In the genomic region with DNA sequence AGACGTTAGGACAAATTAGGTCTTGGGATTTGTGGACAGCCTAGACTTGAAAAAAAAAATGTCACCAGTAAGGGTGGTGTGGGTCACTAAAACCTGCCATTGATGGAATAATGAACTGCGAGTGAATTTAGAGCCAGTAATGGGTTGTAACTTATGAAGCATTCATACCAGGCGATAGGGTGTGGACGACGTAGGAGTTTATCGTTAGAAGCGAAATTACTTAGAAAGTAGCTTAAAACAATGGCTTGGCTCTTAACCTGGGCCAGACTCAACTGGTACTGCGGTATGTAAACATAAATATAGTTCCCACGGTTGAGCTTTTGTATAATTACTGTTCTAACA, we compare ENCODE assay signal across 8 mouse cellular contexts. TPM values are rescaled to one million over a fixed set of nuclear protein-coding genes. Genes with fewer than 3 reads are reported as not detected.
A peak's percentile ranks its signal among the peaks of the same experiment; 100 is the strongest.
DNase-seq lines count a peak whose midpoint lies in the region; ATAC-seq and TF ChIP-seq lines count a peak whose summit lies in the region.

No protein-coding gene starts in this region.

- H3K27ac ChIP-seq in cerebellum, adult 2 months (ENCODE audit: insufficient read depth, low read length): peak overlapping the region; percentile 17; the same call in 1 of the 2 replicates
- H3K27ac ChIP-seq in thymus, adult 2 months (ENCODE audit: control insufficient read depth, insufficient read depth, low read length): peak overlapping the region; percentile 74
- H3K27ac ChIP-seq in liver, embryonic 13.5 days: peak overlapping the region; percentile 97
- H3K27ac ChIP-seq in stomach, postnatal 0 days (replicated peaks): peak overlapping the region; percentile 93

- ATAC-seq in liver, embryonic 13.5 days (ENCODE audit: low read depth): peak; percentile 47
- ATAC-seq in stomach, postnatal 0 days (ENCODE audit: low FRiP score, low TSS enrichment): peak; percentile 31

- peak overlapping the region; percentile 80 for H3K4me2 ChIP-seq in liver, embryonic 13.5 days
- H3K4me2 ChIP-seq in stomach, postnatal 0 days (replicated peaks; ENCODE audit: low read depth): peak overlapping the region; percentile 54

- no peaks in the 10 kb centered on the region for H3K9me3 ChIP-seq in liver, embryonic 13.5 days (replicated peaks)
- no peaks in the 10 kb centered on the region for H3K9me3 ChIP-seq in stomach, postnatal 0 days (ENCODE audit: control insufficient read depth, low read length)

- no peak for TF ChIP-seq POLR2A in cerebellum, adult 2 months (IDR thresholded peaks at IDR 0.05; ENCODE audit: borderline replicate concordance, insufficient read depth, low read length)
- no peak for TF ChIP-seq POLR2A in thymus, adult 2 months (IDR thresholded peaks at IDR 0.05; ENCODE audit: control insufficient read depth, extremely low read depth, insufficient read depth, low read length, poor library complexity)

- no peaks in the 10 kb centered on the region for H3K27me3 ChIP-seq in cerebellum, adult 2 months (ENCODE audit: control insufficient read depth, insufficient read depth, low read length)
- H3K27me3 ChIP-seq in thymus, adult 2 months (ENCODE audit: control insufficient read depth, insufficient read depth, low read length): no peaks in the 10 kb centered on the region
- no peaks in the 10 kb centered on the region for H3K27me3 ChIP-seq in liver, embryonic 13.5 days
- H3K27me3 ChIP-seq in stomach, postnatal 0 days (ENCODE audit: control insufficient read depth, insufficient read depth, low read length): no peaks in the 10 kb centered on the region

- peak overlapping the region; percentile 76 for H3K9ac ChIP-seq in liver, embryonic 13.5 days
- H3K9ac ChIP-seq in stomach, postnatal 0 days (ENCODE audit: low read length): peak overlapping the region; percentile 67

- peak overlapping the region; percentile 56 for H3K4me3 ChIP-seq in cerebellum, adult 2 months (replicated peaks; ENCODE audit: insufficient read depth, low read depth, low read length)
- H3K4me3 ChIP-seq in thymus, adult 2 months (ENCODE audit: control insufficient read depth, insufficient read depth, low read length): peak overlapping the region; percentile 55
- peak overlapping the region; percentile 69 for H3K4me3 ChIP-seq in liver, embryonic 13.5 days (replicated peaks)
- peak overlapping the region; percentile 62 for H3K4me3 ChIP-seq in stomach, postnatal 0 days (ENCODE audit: low read depth, low read length)

- no peak for DNase-seq in cerebellum, adult 2 months
- no peak for DNase-seq in cerebellum, adult 9-10 months
- DNase-seq in thymus, adult 2 months: no peak
- DNase-seq in thymus, postnatal 10 days (ENCODE audit: low spot score in 2 of 2): no peak
- no peak for DNase-seq in liver, embryonic 13.5 days
- no peak for DNase-seq in stomach, postnatal 0 days (ENCODE audit: low spot score)
- no peak for DNase-seq in adipocyte (ENCODE audit: low spot score)
- DNase-seq in cerebellum, adult 11 months: no peak

- no peaks in the 10 kb centered on the region for H3K36me3 ChIP-seq in thymus, adult 2 months (ENCODE audit: control insufficient read depth, insufficient read depth, low read length)
- no peaks in the 10 kb centered on the region for H3K36me3 ChIP-seq in liver, embryonic 13.5 days
- H3K36me3 ChIP-seq in stomach, postnatal 0 days (ENCODE audit: control insufficient read depth, insufficient read depth, low read length): no peaks in the 10 kb centered on the region

- 6% methylated on average over 9 of the region's 9 CpGs for WGBS in cerebellum, adult 2 months
- 4% methylated on average over 9 of the region's 9 CpGs for WGBS in thymus, adult 2 months
- 5% methylated on average over 9 of the region's 9 CpGs for WGBS in liver, embryonic 13.5 days (ENCODE audit: insufficient replicate concordance)
- 5% methylated on average over 9 of the region's 9 CpGs for WGBS in stomach, postnatal 0 days

- 0 out of 2 replicates have a peak, but pooled peaks cover 3% of the 10 kb centered on the region for H3K4me1 ChIP-seq in cerebellum, adult 2 months (ENCODE audit: control insufficient read depth, insufficient read depth, low read length)
- peaks cover 5% of the 10 kb centered on the region; the same call in 1 of the 2 replicates for H3K4me1 ChIP-seq in thymus, adult 2 months (replicated peaks; ENCODE audit: control insufficient read depth, insufficient read depth, low read length)
- peaks cover 33% of the 10 kb centered on the region for H3K4me1 ChIP-seq in liver, embryonic 13.5 days (replicated peaks)
- peaks cover 5% of the 10 kb centered on the region; the same call in 1 of the 2 replicates for H3K4me1 ChIP-seq in stomach, postnatal 0 days (replicated peaks; ENCODE audit: control insufficient read depth, insufficient read depth)

- no peak for TF ChIP-seq EP300 in stomach, postnatal 0 days (optimal IDR thresholded peaks at IDR 0.05)

- no peak for TF ChIP-seq CTCF in cerebellum, adult 2 months (IDR thresholded peaks at IDR 0.05; ENCODE audit: borderline replicate concordance, insufficient read depth, low read depth, low read length)
- no peak for TF ChIP-seq CTCF in thymus, adult 2 months (IDR thresholded peaks at IDR 0.05; ENCODE audit: borderline replicate concordance, control insufficient read depth, extremely low read depth, insufficient read depth, low read length, poor library complexity)
- no peak for TF ChIP-seq CTCF in stomach, postnatal 0 days (IDR thresholded peaks at IDR 0.05; ENCODE audit: low read depth)

RNA-seq across cellular contexts. Expression of gene Tmem19, which starts 0.3 kb away (rescaled TPM):
- polyA plus RNA-seq in cerebellum, adult 2 months (2012; rRNA removed): 26.6 and 27.1 TPM in 2 replicates
- polyA plus RNA-seq in thymus, adult 2 months (2012; rRNA removed): 28.5 and 31.1 TPM in 2 replicates
- 10.2 and 13.4 TPM in 2 replicates for polyA plus RNA-seq in liver, embryonic 13.5 days (2015; fragmentation: Nextera tagmentation; extraction: Ambion mirVana)
- polyA plus RNA-seq in stomach, postnatal 0 days (2015; fragmentation: Nextera tagmentation; extraction: Ambion mirVana): 26.3 and 29.5 TPM in 2 replicates

RNA-seq across cellular contexts. Expression of gene Thap2, which starts 21.6 kb away (rescaled TPM):
- polyA plus RNA-seq in cerebellum, adult 2 months (2012; rRNA removed): 14.6 and 15.1 TPM in 2 replicates
- polyA plus RNA-seq in thymus, adult 2 months (2012; rRNA removed): 9.1 and 9.8 TPM in 2 replicates
- 7.0 and 9.0 TPM in 2 replicates for polyA plus RNA-seq in liver, embryonic 13.5 days (2015; fragmentation: Nextera tagmentation; extraction: Ambion mirVana)
- 13.1 and 13.7 TPM in 2 replicates for polyA plus RNA-seq in stomach, postnatal 0 days (2015; fragmentation: Nextera tagmentation; extraction: Ambion mirVana)

RNA-seq across cellular contexts. Expression of gene Zfc3h1, which starts 22.2 kb away (rescaled TPM):
- 94.4 and 98.8 TPM in 2 replicates for polyA plus RNA-seq in cerebellum, adult 2 months (2012; rRNA removed)
- 32.7 and 46.8 TPM in 2 replicates for polyA plus RNA-seq in thymus, adult 2 months (2012; rRNA removed)
- 6.6 and 7.9 TPM in 2 replicates for polyA plus RNA-seq in liver, embryonic 13.5 days (2015; fragmentation: Nextera tagmentation; extraction: Ambion mirVana)
- polyA plus RNA-seq in stomach, postnatal 0 days (2015; fragmentation: Nextera tagmentation; extraction: Ambion mirVana): 6.7 and 8.7 TPM in 2 replicates

RNA-seq across cellular contexts. Expression of gene Rab21, which starts 47.2 kb away (rescaled TPM):
- 53.3 and 53.8 TPM in 2 replicates for polyA plus RNA-seq in cerebellum, adult 2 months (2012; rRNA removed)
- 32.4 and 50.0 TPM in 2 replicates for polyA plus RNA-seq in thymus, adult 2 months (2012; rRNA removed)
- 2.4 and 2.7 TPM in 2 replicates for polyA plus RNA-seq in liver, embryonic 13.5 days (2015; fragmentation: Nextera tagmentation; extraction: Ambion mirVana)
- 8.0 and 17.0 TPM in 2 replicates for polyA plus RNA-seq in stomach, postnatal 0 days (2015; fragmentation: Nextera tagmentation; extraction: Ambion mirVana)

Comparison
In these comparisons a context has a peak if more than half of its experiments do, and no peak if none do; other contexts are left out.
1. H3K27ac ChIP-seq: peak in every context shown above with its lines; median percentile 97 in liver, embryonic 13.5 days; 93 in stomach, postnatal 0 days; 74 in thymus, adult 2 months; 17 in cerebellum, adult 2 months.